Comparison of ENCODE assay signal across 11 mouse cellular contexts in the genomic region with DNA sequence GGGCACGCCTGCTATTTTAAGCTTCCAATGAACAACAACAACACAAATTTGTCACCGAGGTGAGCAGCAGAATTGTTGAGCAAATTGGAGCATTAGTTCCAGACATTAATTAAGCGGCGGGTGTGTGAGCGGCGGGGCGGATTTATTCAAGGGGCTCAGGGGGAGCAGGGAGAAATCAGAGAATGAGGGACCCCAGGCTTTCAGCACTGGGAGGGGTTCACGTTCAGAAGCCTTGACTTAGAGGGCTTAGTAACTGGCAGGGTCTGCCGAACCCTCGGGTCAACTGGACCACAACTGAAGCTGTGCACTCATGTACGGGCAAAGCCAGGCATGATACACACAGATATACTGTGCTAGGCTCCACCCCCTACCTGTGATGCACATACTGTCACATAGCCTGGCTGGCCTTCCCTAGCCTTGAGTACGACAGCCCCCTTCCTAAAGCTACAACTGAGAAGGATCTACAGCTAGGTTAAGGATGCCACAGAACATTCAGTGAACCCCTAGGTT. TPM values are rescaled to one million over a fixed set of nuclear protein-coding genes. Genes with fewer than 3 reads are reported as not detected.
A peak's percentile ranks its signal among the peaks of the same experiment; 100 is the strongest.
DNase-seq lines count a peak whose midpoint lies in the region; ATAC-seq and TF ChIP-seq lines count a peak whose summit lies in the region.
"Had no signal": no experiment of that assay in that cellular context is flagged by ENCODE, and none has a peak within 500 bp of the region (broad histone marks: within the 10 kb centered on the region; RNA-seq: fewer than 3 reads in every experiment).

No protein-coding gene starts in this region.

- H3K79me2 ChIP-seq in heart, adult 2 months (replicated peaks; ENCODE audit: control insufficient read depth, insufficient read depth, low read length), result no peaks in the 10 kb centered on the region

- H3K27ac ChIP-seq in heart, postnatal 0 days (ENCODE audit: low read depth), result no peak overlapping the region
- H3K27ac ChIP-seq in heart, adult 2 months, result no peak overlapping the region
- no peak overlapping the region for H3K27ac ChIP-seq in ES-Bruce4 (ENCODE audit: insufficient read depth, low read length)
- peak overlapping the region; percentile 79 for H3K27ac ChIP-seq in hindbrain, postnatal 0 days

- no peak overlapping the region for H3K9ac ChIP-seq in heart, postnatal 0 days (replicated peaks; ENCODE audit: low read depth, low read length)
- H3K9ac ChIP-seq in heart, adult 2 months (ENCODE audit: low read depth, low read length), result no peak overlapping the region
- H3K9ac ChIP-seq in ES-Bruce4 (ENCODE audit: low read depth, poor library complexity, severe bottlenecking), result peak overlapping the region; percentile 9
- H3K9ac ChIP-seq in hindbrain, postnatal 0 days (replicated peaks; ENCODE audit: low read length), result no peak overlapping the region; the same call in 1 of the 2 replicates

- H3K4me3 ChIP-seq in heart, postnatal 0 days (ENCODE audit: low read depth, low read length), result no peak overlapping the region
- H3K4me3 ChIP-seq in heart, adult 2 months, result no peak overlapping the region
- peak overlapping the region; percentile 50 for H3K4me3 ChIP-seq in ES-Bruce4 (ENCODE audit: low read depth, low read length)
- H3K4me3 ChIP-seq in hindbrain, postnatal 0 days (ENCODE audit: low read length), result peak overlapping the region; percentile 31

- intact Hi-C loops in heart, adult 2 months (cut with DNase I), result no loop called here

- 31% methylated on average over 12 of the region's 12 CpGs for WGBS in heart, postnatal 0 days
- WGBS in heart, adult 2 months, result 45% methylated on average over 12 of the region's 12 CpGs
- WGBS in hindbrain, postnatal 0 days, result 32% methylated on average over 12 of the region's 12 CpGs

- H3K36me3 ChIP-seq in heart, postnatal 0 days (replicated peaks; ENCODE audit: control insufficient read depth, insufficient read depth, low read length), result no peaks in the 10 kb centered on the region
- H3K36me3 ChIP-seq in heart, adult 2 months (ENCODE audit: control insufficient read depth, insufficient read depth, low read length), result no peaks in the 10 kb centered on the region
- no peaks in the 10 kb centered on the region for H3K36me3 ChIP-seq in ES-Bruce4 (ENCODE audit: control insufficient read depth, insufficient read depth, low read length, poor library complexity, severe bottlenecking)
- 0 out of 2 replicates have a peak, but pooled peaks cover 6% of the 10 kb centered on the region for H3K36me3 ChIP-seq in hindbrain, postnatal 0 days (ENCODE audit: insufficient read depth, low read length)

- DNase-seq in heart, postnatal 0 days (ENCODE audit: low spot score), result no peak
- no peak for DNase-seq in heart, adult 2 months
- DNase-seq in cerebellum, postnatal 36 days, result peak; percentile 52 to 60
- DNase-seq in hindbrain, postnatal 0 days (ENCODE audit: low spot score), result peak; percentile 56
- no peak for DNase-seq in yolk sac, embryonic 10.5 days (ENCODE audit: low spot score)
- DNase-seq in layer of hippocampus, postnatal 10 days (ENCODE audit: low spot score in 2 of 2), result no peak
- no peak for DNase-seq in adipocyte (ENCODE audit: low spot score)
- DNase-seq: lung, postnatal 14 days had no signal

- TF ChIP-seq EP300 in heart, postnatal 0 days (IDR thresholded peaks at IDR 0.05; ENCODE audit: low read depth), result no peak
- TF ChIP-seq EP300 in heart, adult 2 months (IDR thresholded peaks at IDR 0.05; ENCODE audit: insufficient read depth, low read depth, low read length), result no peak
- no peak for TF ChIP-seq EP300 in ES-Bruce4 (IDR thresholded peaks at IDR 0.05; ENCODE audit: insufficient read depth, low read depth, low read length)

- no peak for TF ChIP-seq POLR2A in heart, adult 2 months (IDR thresholded peaks at IDR 0.05; ENCODE audit: insufficient read depth, low read depth, low read length)
- TF ChIP-seq POLR2A in ES-Bruce4 (IDR thresholded peaks at IDR 0.05; ENCODE audit: insufficient read depth, low read length), result no peak

- H3K27me3 ChIP-seq in heart, postnatal 0 days (ENCODE audit: control insufficient read depth, insufficient read depth, low read length), result peaks cover 91% of the 10 kb centered on the region
- H3K27me3 ChIP-seq in heart, adult 2 months (ENCODE audit: control insufficient read depth, insufficient read depth, low read length), result peaks cover 27% of the 10 kb centered on the region
- peaks cover 8% of the 10 kb centered on the region; the same call in 1 of the 2 replicates for H3K27me3 ChIP-seq in ES-Bruce4 (ENCODE audit: control insufficient read depth, insufficient read depth, low read length, poor library complexity, severe bottlenecking)
- H3K27me3 ChIP-seq in hindbrain, postnatal 0 days (ENCODE audit: insufficient read depth, low read length), result peaks cover 4% of the 10 kb centered on the region; the same call in 1 of the 2 replicates

- ATAC-seq in heart, postnatal 0 days (ENCODE audit: insufficient read depth, low read depth), result no peak
- no peak for ATAC-seq in hindbrain, postnatal 0 days

- peaks cover 7% of the 10 kb centered on the region; the same call in 1 of the 2 replicates for H3K4me1 ChIP-seq in heart, postnatal 0 days (ENCODE audit: control insufficient read depth, insufficient read depth)
- no peaks in the 10 kb centered on the region for H3K4me1 ChIP-seq in heart, adult 2 months (ENCODE audit: control insufficient read depth, insufficient read depth, low read length)
- peaks cover 3% of the 10 kb centered on the region for H3K4me1 ChIP-seq in ES-Bruce4 (ENCODE audit: control insufficient read depth, insufficient read depth, low read length)
- peaks cover 25% of the 10 kb centered on the region for H3K4me1 ChIP-seq in hindbrain, postnatal 0 days (ENCODE audit: insufficient read depth, low read length)

- no peak for TF ChIP-seq CTCF in heart, postnatal 0 days (IDR thresholded peaks at IDR 0.05; ENCODE audit: low read depth)
- TF ChIP-seq CTCF in heart, adult 2 months (IDR thresholded peaks at IDR 0.05), result no peak
- no peak for TF ChIP-seq CTCF in ES-Bruce4 (IDR thresholded peaks at IDR 0.05; ENCODE audit: low read depth, low read length)
- no peak for TF ChIP-seq CTCF in hindbrain, postnatal 0 days (IDR thresholded peaks at IDR 0.05; ENCODE audit: low read depth)

- peak overlapping the region; percentile 59; the same call in 1 of the 2 replicates for H3K4me2 ChIP-seq in heart, postnatal 0 days (ENCODE audit: low read depth, low read length)
- H3K4me2 ChIP-seq in hindbrain, postnatal 0 days (ENCODE audit: low read depth, low read length), result peak overlapping the region; percentile 55

- no peaks in the 10 kb centered on the region for H3K9me3 ChIP-seq in heart, postnatal 0 days (replicated peaks; ENCODE audit: control insufficient read depth, low read length)
- H3K9me3 ChIP-seq in ES-Bruce4 (replicated peaks; ENCODE audit: control insufficient read depth, insufficient read depth, low read length, poor library complexity, severe bottlenecking), result no peaks in the 10 kb centered on the region
- no peaks in the 10 kb centered on the region for H3K9me3 ChIP-seq in hindbrain, postnatal 0 days (ENCODE audit: low read length)

RNA-seq across cellular contexts. Expression of gene 4933428G20Rik, which starts 37.5 kb away (rescaled TPM):
- total RNA-seq in heart, postnatal 0 days (2014; rRNA removed; ENCODE audit: low replicate concordance), result not detected in 2 replicates
- polyA plus RNA-seq in heart, postnatal 0 days (2015; fragmentation: Nextera tagmentation; extraction: Ambion mirVana), result 0.45 TPM in 2 replicates
- total RNA-seq in heart, adult 2 months (2021), result not detected
- not detected in 2 replicates for polyA plus RNA-seq in heart, adult 2 months (2012; rRNA removed)
- polyA plus RNA-seq in ES-Bruce4 (2011; ENCODE audit: insufficient read depth, insufficient read length, low read depth, missing spikeins), result not detected in 2 replicates
- total RNA-seq in hindbrain, postnatal 0 days (2014; rRNA removed), result 0.43 TPM in 1 of 2 replicates, not detected in the other
- 0.48 and 1.1 TPM in 2 replicates for polyA plus RNA-seq in hindbrain, postnatal 0 days (2015; fragmentation: Nextera tagmentation; extraction: Ambion mirVana)
- total RNA-seq in layer of hippocampus, postnatal 10 days (2021), result under 1 TPM in 1 of 2 experiments, not detected in 1; 0.22 TPM
- total RNA-seq: hematopoietic stem cell, adult 5-6 weeks; MEL had no signal

RNA-seq across cellular contexts. Expression of gene Srcin1, which starts 38.4 kb away (rescaled TPM):
- total RNA-seq in heart, postnatal 0 days (2014; rRNA removed; ENCODE audit: low replicate concordance), result not detected in 2 replicates
- 0.04 TPM in 1 of 2 replicates, not detected in the other for polyA plus RNA-seq in heart, postnatal 0 days (2015; fragmentation: Nextera tagmentation; extraction: Ambion mirVana)
- under 1 TPM; 0.13 to 0.36 TPM for total RNA-seq in heart, adult 2 months (2021)
- polyA plus RNA-seq in heart, adult 2 months (2012; rRNA removed), result 0.26 and 0.31 TPM in 2 replicates
- polyA plus RNA-seq in ES-Bruce4 (2011; ENCODE audit: insufficient read depth, insufficient read length, low read depth, missing spikeins), result 7.7 and 8.3 TPM in 2 replicates
- total RNA-seq in hindbrain, postnatal 0 days (2014; rRNA removed), result 104 and 141 TPM in 2 replicates
- 14.3 and 14.7 TPM in 2 replicates for polyA plus RNA-seq in hindbrain, postnatal 0 days (2015; fragmentation: Nextera tagmentation; extraction: Ambion mirVana)
- total RNA-seq in layer of hippocampus, postnatal 10 days (2021), result 100 to 1,000 TPM; 271 to 286 TPM
- total RNA-seq: hematopoietic stem cell, adult 5-6 weeks had no signal

Comparison
In these comparisons a context has a peak if more than half of its experiments do, and no peak if none do; other contexts are left out.
1. DNase-seq: peak in cerebellum, postnatal 36 days (2 of 2) and hindbrain, postnatal 0 days (single experiment); none in heart, postnatal 0 days (single experiment), heart, adult 2 months (0 of 2), yolk sac, embryonic 10.5 days (single experiment), layer of hippocampus, postnatal 10 days (0 of 2) and adipocyte (single experiment).
2. H3K4me3 ChIP-seq: peak in ES-Bruce4 (single experiment) and hindbrain, postnatal 0 days (single experiment); none in heart, postnatal 0 days (single experiment) and heart, adult 2 months (single experiment).
3. RNA of gene Srcin1, which starts 38.4 kb away (total RNA-seq): 271 to 286 TPM in layer of hippocampus, postnatal 10 days and 104 to 141 TPM in hindbrain, postnatal 0 days; 0.13 to 0.36 TPM in heart, adult 2 months and not detected in heart, postnatal 0 days; every median in the first group is over 10 times any median in the second.